Mouse (Mus musculus): ENCODE measurements around the gene Dlgap1. TPM values are rescaled to one million over a fixed set of nuclear protein-coding genes. Genes with fewer than 3 reads are reported as not detected.

The Dlgap1 gene
- polyA plus RNA-seq, 1 experiment from 2014 or later = 0.50 TPM

- H3K9me3 ChIP-seq (replicated peaks) = no peaks in the 10 kb centered on the region
- no peak overlapping the region for H3K9ac ChIP-seq
- WGBS = 79% methylated on average over 5 of the region's 5 CpGs
- no peak overlapping the region for H3K4me2 ChIP-seq
- H3K4me1 ChIP-seq (replicated peaks) = no peaks in the 10 kb centered on the region
- ATAC-seq (replicated peaks; ENCODE audit: insufficient number of reproducible peaks, insufficient read depth, low FRiP score, low read depth) = no peak
- no peaks in the 10 kb centered on the region for H3K27me3 ChIP-seq
- H3K4me3 ChIP-seq = no peak overlapping the region
- H3K27ac ChIP-seq = no peak overlapping the region
- H3K36me3 ChIP-seq = no peaks in the 10 kb centered on the region
These were observed 336.1 kb downstream of the Dlgap1 start for GRCm38 (mm10) chr17:70305021-70305420.

GRCm38 (mm10) chr17:70307418-70308176, 338.7 kb downstream of the Dlgap1 start:
- ATAC-seq (replicated peaks; ENCODE audit: insufficient number of reproducible peaks, insufficient read depth, low FRiP score, low read depth) = no peak
- 77% methylated on average over 11 of the region's 11 CpGs for WGBS

GRCm38 (mm10) chr17:70308364-70309231, 339.7 kb downstream of the Dlgap1 start:
- H3K9me3 ChIP-seq (replicated peaks) = no peaks in the 10 kb centered on the region
- 67% methylated on average over 22 of the region's 22 CpGs for WGBS
- no peak overlapping the region for H3K27ac ChIP-seq
- no peaks in the 10 kb centered on the region for H3K27me3 ChIP-seq
- no peak overlapping the region for H3K9ac ChIP-seq
- H3K4me2 ChIP-seq = no peak overlapping the region
- no peaks in the 10 kb centered on the region for H3K36me3 ChIP-seq
- H3K4me1 ChIP-seq (replicated peaks) = no peaks in the 10 kb centered on the region
- no peak overlapping the region for H3K4me3 ChIP-seq
- no peak for ATAC-seq (replicated peaks; ENCODE audit: insufficient number of reproducible peaks, insufficient read depth, low FRiP score, low read depth)

More at GRCm38 (mm10) chr17:70307418-70308176, 338.7 kb downstream of the Dlgap1 start:
- H3K4me2 ChIP-seq = no peak overlapping the region
- no peaks in the 10 kb centered on the region for H3K9me3 ChIP-seq (replicated peaks)
- no peak overlapping the region for H3K4me3 ChIP-seq
- H3K27me3 ChIP-seq = no peaks in the 10 kb centered on the region
- no peak overlapping the region for H3K9ac ChIP-seq
- H3K27ac ChIP-seq = no peak overlapping the region
- H3K4me1 ChIP-seq (replicated peaks) = no peaks in the 10 kb centered on the region
- no peaks in the 10 kb centered on the region for H3K36me3 ChIP-seq

- ATAC-seq (replicated peaks; ENCODE audit: insufficient number of reproducible peaks, insufficient read depth, low FRiP score, low read depth) = no peak
These were observed 347.5 kb downstream of the Dlgap1 start for GRCm38 (mm10) chr17:70316327-70316726.

GRCm38 (mm10) chr17:70317779-70318178, 348.9 kb downstream of the Dlgap1 start:
- no peak overlapping the region for H3K4me3 ChIP-seq
- no peaks in the 10 kb centered on the region for H3K27me3 ChIP-seq
- no peak for ATAC-seq (replicated peaks; ENCODE audit: insufficient number of reproducible peaks, insufficient read depth, low FRiP score, low read depth)
- no peak overlapping the region for H3K27ac ChIP-seq
- WGBS = 81% methylated on average over 7 of the region's 7 CpGs
- H3K9ac ChIP-seq = no peak overlapping the region
- H3K36me3 ChIP-seq = no peaks in the 10 kb centered on the region
- no peaks in the 10 kb centered on the region for H3K4me1 ChIP-seq (replicated peaks)
- no peak overlapping the region for H3K4me2 ChIP-seq
- H3K9me3 ChIP-seq (replicated peaks) = no peaks in the 10 kb centered on the region

More at GRCm38 (mm10) chr17:70316327-70316726, 347.5 kb downstream of the Dlgap1 start:
- no peaks in the 10 kb centered on the region for H3K36me3 ChIP-seq
- no peak overlapping the region for H3K4me2 ChIP-seq
- no peaks in the 10 kb centered on the region for H3K4me1 ChIP-seq (replicated peaks)
- no peak overlapping the region for H3K4me3 ChIP-seq
- no peak overlapping the region for H3K9ac ChIP-seq
- H3K9me3 ChIP-seq (replicated peaks) = no peaks in the 10 kb centered on the region
- H3K27ac ChIP-seq = no peak overlapping the region
- no peaks in the 10 kb centered on the region for H3K27me3 ChIP-seq
- 74% methylated on average over 5 of the region's 5 CpGs for WGBS

GRCm38 (mm10) chr17:70321976-70322375, 353.1 kb downstream of the Dlgap1 start:
- H3K4me3 ChIP-seq = no peak overlapping the region
- H3K9ac ChIP-seq = no peak overlapping the region
- ATAC-seq (replicated peaks; ENCODE audit: insufficient number of reproducible peaks, insufficient read depth, low FRiP score, low read depth) = no peak
- H3K4me1 ChIP-seq (replicated peaks) = no peaks in the 10 kb centered on the region
- no peak overlapping the region for H3K4me2 ChIP-seq
- H3K36me3 ChIP-seq = no peaks in the 10 kb centered on the region
- no peaks in the 10 kb centered on the region for H3K9me3 ChIP-seq (replicated peaks)
- WGBS = 73% methylated on average over 6 of the region's 6 CpGs
- H3K27me3 ChIP-seq = no peaks in the 10 kb centered on the region
- no peak overlapping the region for H3K27ac ChIP-seq

GRCm38 (mm10) chr17:70333440-70333839, 364.6 kb downstream of the Dlgap1 start:
- Histone ChIP-seq H3K9me3 (replicated peaks) (no peaks in the 10 kb centered on the region), H3K4me2 (no peak overlapping the region), H3K36me3 (no peaks in the 10 kb centered on the region), H3K27me3 (no peaks in the 10 kb centered on the region), H3K27ac (no peak overlapping the region), H3K4me3 (no peak overlapping the region), H3K4me1 (replicated peaks) (no peaks in the 10 kb centered on the region), H3K9ac (no peak overlapping the region)
- WGBS = 70% methylated on average over 6 of the region's 6 CpGs
- no peak for ATAC-seq (replicated peaks; ENCODE audit: insufficient number of reproducible peaks, insufficient read depth, low FRiP score, low read depth)

- WGBS = 40% methylated on average over 3 of the region's 3 CpGs
- no peak for ATAC-seq (replicated peaks; ENCODE audit: insufficient number of reproducible peaks, insufficient read depth, low FRiP score, low read depth)
- H3K4me3 ChIP-seq = no peak overlapping the region
- H3K9ac ChIP-seq = no peak overlapping the region
- no peaks in the 10 kb centered on the region for H3K9me3 ChIP-seq (replicated peaks)
- no peak overlapping the region for H3K4me2 ChIP-seq
- H3K36me3 ChIP-seq = no peaks in the 10 kb centered on the region
- no peaks in the 10 kb centered on the region for H3K27me3 ChIP-seq
- no peak overlapping the region for H3K27ac ChIP-seq
- H3K4me1 ChIP-seq (replicated peaks) = no peaks in the 10 kb centered on the region
These were observed 365.3 kb downstream of the Dlgap1 start for GRCm38 (mm10) chr17:70334171-70334570.

- Histone ChIP-seq H3K36me3 (no peaks in the 10 kb centered on the region), H3K4me1 (replicated peaks) (no peaks in the 10 kb centered on the region)
- no peak for ATAC-seq (replicated peaks; ENCODE audit: insufficient number of reproducible peaks, insufficient read depth, low FRiP score, low read depth)
These were observed 370.9 kb downstream of the Dlgap1 start for GRCm38 (mm10) chr17:70339821-70340220.

GRCm38 (mm10) chr17:70341230-70341629, 372.4 kb downstream of the Dlgap1 start:
- no peak for ATAC-seq (replicated peaks; ENCODE audit: insufficient number of reproducible peaks, insufficient read depth, low FRiP score, low read depth)
- WGBS = 71% methylated on average over 8 of the region's 8 CpGs
- no peaks in the 10 kb centered on the region for H3K27me3 ChIP-seq
- H3K4me2 ChIP-seq = no peak overlapping the region
- H3K36me3 ChIP-seq = no peaks in the 10 kb centered on the region
- no peak overlapping the region for H3K4me3 ChIP-seq
- no peak overlapping the region for H3K9ac ChIP-seq
- no peaks in the 10 kb centered on the region for H3K4me1 ChIP-seq (replicated peaks)
- H3K27ac ChIP-seq = no peak overlapping the region
- no peaks in the 10 kb centered on the region for H3K9me3 ChIP-seq (replicated peaks)

More at GRCm38 (mm10) chr17:70339821-70340220, 370.9 kb downstream of the Dlgap1 start:
- Histone ChIP-seq H3K4me3 (no peak overlapping the region), H3K4me2 (no peak overlapping the region), H3K27me3 (no peaks in the 10 kb centered on the region), H3K9ac (no peak overlapping the region), H3K27ac (no peak overlapping the region), H3K9me3 (replicated peaks) (no peaks in the 10 kb centered on the region)
- 77% methylated on average over 7 of the region's 7 CpGs for WGBS

- 0 out of 2 replicates have a peak, but pooled peaks have one; percentile 18 for ATAC-seq (replicated peaks; ENCODE audit: insufficient number of reproducible peaks, insufficient read depth, low FRiP score, low read depth)
- WGBS = 61% methylated on average over 6 of the region's 6 CpGs
- no peak overlapping the region for H3K9ac ChIP-seq
- no peak overlapping the region for H3K27ac ChIP-seq
- no peak overlapping the region for H3K4me3 ChIP-seq
- no peak overlapping the region for H3K4me2 ChIP-seq
- H3K4me1 ChIP-seq (replicated peaks) = no peaks in the 10 kb centered on the region
- no peaks in the 10 kb centered on the region for H3K27me3 ChIP-seq
- no peaks in the 10 kb centered on the region for H3K36me3 ChIP-seq
- no peaks in the 10 kb centered on the region for H3K9me3 ChIP-seq (replicated peaks)
These were observed 373.0 kb downstream of the Dlgap1 start for GRCm38 (mm10) chr17:70341920-70342319.

All from heart, embryonic 15.5 days (tissue).